ENCODE assay signal across 8 mouse cellular contexts in genomic region chr2:59438479-59438935, GRCm38 (mm10). TPM values are rescaled to one million over a fixed set of nuclear protein-coding genes. Genes with fewer than 3 reads are reported as not detected.
DNase-seq lines count a peak whose midpoint lies in the region; ATAC-seq and TF ChIP-seq lines count a peak whose summit lies in the region.

No protein-coding gene starts in this region.

- no peaks in the 10 kb centered on the region for H3K36me3 ChIP-seq in hindbrain, embryonic 13.5 days

- 14% methylated on average over 10 of the region's 10 CpGs for WGBS in cerebellum, adult 2 months
- WGBS in hindbrain, embryonic 13.5 days, result 22% methylated on average over 10 of the region's 10 CpGs

- H3K27me3 ChIP-seq in cerebellum, adult 2 months (ENCODE audit: control insufficient read depth, insufficient read depth, low read length), result no peaks in the 10 kb centered on the region
- H3K27me3 ChIP-seq in hindbrain, embryonic 13.5 days, result no peaks in the 10 kb centered on the region

- peak; percentile 39 for DNase-seq in WW6 (ENCODE audit: low read depth, low spot score)
- DNase-seq in cerebellum, adult 2 months, result peak; percentile 74 to 79
- peak; percentile 71 for DNase-seq in forelimb bud, embryonic 11.5 days (ENCODE audit: low read depth, low spot score)
- peak; percentile 69 to 77 for DNase-seq in layer of hippocampus, postnatal 10 days (ENCODE audit: low spot score in 2 of 2)
- peak; percentile 87 for DNase-seq in lung, postnatal 10 days
- peak; percentile 44 for DNase-seq in retina, adult 2 months (ENCODE audit: low read depth, low spot score)

- H3K9ac ChIP-seq in hindbrain, embryonic 13.5 days, result no peak overlapping the region

- peak overlapping the region; percentile 32; the same call in 1 of the 2 replicates for H3K4me2 ChIP-seq in hindbrain, embryonic 13.5 days

- H3K9me3 ChIP-seq in hindbrain, embryonic 13.5 days, result no peaks in the 10 kb centered on the region

- H3K27ac ChIP-seq in cerebellum, adult 2 months (ENCODE audit: insufficient read depth, low read length), result no peak overlapping the region
- no peak overlapping the region for H3K27ac ChIP-seq in hindbrain, embryonic 13.5 days

- H3K4me1 ChIP-seq in cerebellum, adult 2 months (ENCODE audit: control insufficient read depth, insufficient read depth, low read length), result no peaks in the 10 kb centered on the region
- H3K4me1 ChIP-seq in hindbrain, embryonic 13.5 days (replicated peaks), result peaks cover 6% of the 10 kb centered on the region; the same call in 1 of the 2 replicates

- no peak overlapping the region for H3K4me3 ChIP-seq in cerebellum, adult 2 months (replicated peaks; ENCODE audit: insufficient read depth, low read depth, low read length)
- H3K4me3 ChIP-seq in hindbrain, embryonic 13.5 days, result no peak overlapping the region

- TF ChIP-seq CTCF in cerebellum, adult 2 months (IDR thresholded peaks at IDR 0.05; ENCODE audit: borderline replicate concordance, insufficient read depth, low read depth, low read length), result peak; percentile 60

- no peak; the same call in none of the 2 replicates for ATAC-seq in hindbrain, embryonic 13.5 days (ENCODE audit: low FRiP score)
- ATAC-seq in erythroblast, adult 5-6 weeks (replicated peaks; ENCODE audit: low FRiP score, poor library complexity, severe bottlenecking), result no peak

- TF ChIP-seq POLR2A in cerebellum, adult 2 months (IDR thresholded peaks at IDR 0.05; ENCODE audit: borderline replicate concordance, insufficient read depth, low read length), result no peak

RNA-seq across cellular contexts. Expression of gene Dapl1, which starts 45.9 kb away (rescaled TPM):
- 0.69 and 1.1 TPM in 2 replicates for polyA plus RNA-seq in cerebellum, adult 2 months (2012; rRNA removed)
- polyA plus RNA-seq in hindbrain, embryonic 13.5 days (2015; fragmentation: Nextera tagmentation; extraction: Ambion mirVana), result 1.6 TPM in 1 of 2 replicates, not detected in the other
- under 1 TPM in 1 of 2 experiments, not detected in 1; 0.87 TPM for total RNA-seq in layer of hippocampus, postnatal 10 days (2021)
- total RNA-seq in erythroblast, adult 5-6 weeks (2015; ENCODE audit: low replicate concordance), result not detected in 2 replicates
- total RNA-seq in erythroblast, adult 5-6 weeks (2017; ENCODE audit: low replicate concordance), result not detected in 2 replicates
